Mouse (Mus musculus): ENCODE results near the gene Gm35315.
"Not testable (repeated sequence)": the region's sequence is repeated elsewhere in the genome, so short reads cannot be mapped to it uniquely, and the experiment has no call there.

The Gm35315 gene

DNA sequence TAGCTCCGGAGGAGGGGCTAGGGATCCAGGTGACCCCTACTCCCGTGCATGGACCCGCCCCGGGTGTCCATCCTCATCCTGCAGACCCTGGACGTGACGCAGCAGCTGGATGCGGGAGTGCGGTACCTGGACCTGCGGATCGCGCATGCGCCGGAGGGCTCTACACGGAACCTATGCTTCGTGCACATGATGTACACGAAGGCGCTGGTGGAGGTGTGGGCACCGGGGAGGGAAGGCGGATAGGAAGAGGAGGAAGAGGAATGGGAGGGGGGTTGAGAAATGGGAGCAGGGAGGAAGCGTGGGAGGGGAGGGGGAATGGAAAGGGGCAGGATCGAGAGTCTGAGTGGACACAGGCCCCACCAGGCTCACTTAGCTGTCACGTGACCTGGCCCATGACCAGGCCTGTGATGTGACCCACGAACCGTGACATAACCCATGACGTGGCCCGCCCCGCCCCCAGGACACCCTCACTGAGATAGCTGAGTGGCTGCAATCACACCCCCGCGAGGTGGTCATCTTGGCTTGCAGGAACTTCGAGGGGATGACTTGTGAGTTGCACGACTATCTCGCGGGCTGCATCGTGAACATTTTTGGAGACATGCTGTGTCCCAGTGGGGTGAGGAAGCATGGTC, 7.6 kb upstream of the Gm35315 start:
- DNase-seq (ENCODE audit: low read depth, low spot score): peak; percentile 36

DNA sequence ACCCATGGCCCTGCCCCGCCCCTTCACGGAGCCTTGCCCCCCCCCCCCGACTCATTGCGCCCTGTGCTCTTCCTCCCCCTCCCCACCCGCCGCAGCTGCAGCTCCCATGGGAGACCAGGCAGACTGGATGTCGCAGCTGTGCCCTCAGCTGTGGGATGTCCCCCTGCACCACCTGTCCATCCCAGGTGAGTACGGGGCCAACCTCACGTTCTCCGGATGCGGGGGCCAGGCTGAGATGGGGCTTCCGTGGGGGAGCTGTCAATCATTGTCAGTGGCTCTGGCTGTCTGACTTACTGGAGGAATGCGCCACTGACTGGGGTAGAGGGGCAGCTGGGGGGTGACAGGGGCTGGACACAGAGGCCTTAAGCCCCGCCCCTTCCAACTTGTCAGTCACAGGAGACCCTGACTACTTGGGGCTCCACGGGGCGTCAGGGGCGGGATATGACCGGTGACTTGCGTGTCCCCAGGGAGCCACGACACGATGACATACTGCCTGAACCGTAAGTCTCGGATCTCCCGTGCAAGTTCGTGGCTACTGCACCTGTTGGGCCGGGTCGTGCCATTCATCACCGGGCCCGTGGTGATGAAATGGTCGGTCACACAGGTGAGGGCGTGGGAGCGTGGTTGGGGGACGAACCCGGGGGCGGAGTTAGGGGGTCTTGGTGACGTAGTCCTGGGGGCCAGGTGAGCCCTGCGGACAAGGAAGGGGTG, 6.9 kb upstream of the Gm35315 start:
- no peak for DNase-seq (ENCODE audit: low read depth, low spot score)

DNA sequence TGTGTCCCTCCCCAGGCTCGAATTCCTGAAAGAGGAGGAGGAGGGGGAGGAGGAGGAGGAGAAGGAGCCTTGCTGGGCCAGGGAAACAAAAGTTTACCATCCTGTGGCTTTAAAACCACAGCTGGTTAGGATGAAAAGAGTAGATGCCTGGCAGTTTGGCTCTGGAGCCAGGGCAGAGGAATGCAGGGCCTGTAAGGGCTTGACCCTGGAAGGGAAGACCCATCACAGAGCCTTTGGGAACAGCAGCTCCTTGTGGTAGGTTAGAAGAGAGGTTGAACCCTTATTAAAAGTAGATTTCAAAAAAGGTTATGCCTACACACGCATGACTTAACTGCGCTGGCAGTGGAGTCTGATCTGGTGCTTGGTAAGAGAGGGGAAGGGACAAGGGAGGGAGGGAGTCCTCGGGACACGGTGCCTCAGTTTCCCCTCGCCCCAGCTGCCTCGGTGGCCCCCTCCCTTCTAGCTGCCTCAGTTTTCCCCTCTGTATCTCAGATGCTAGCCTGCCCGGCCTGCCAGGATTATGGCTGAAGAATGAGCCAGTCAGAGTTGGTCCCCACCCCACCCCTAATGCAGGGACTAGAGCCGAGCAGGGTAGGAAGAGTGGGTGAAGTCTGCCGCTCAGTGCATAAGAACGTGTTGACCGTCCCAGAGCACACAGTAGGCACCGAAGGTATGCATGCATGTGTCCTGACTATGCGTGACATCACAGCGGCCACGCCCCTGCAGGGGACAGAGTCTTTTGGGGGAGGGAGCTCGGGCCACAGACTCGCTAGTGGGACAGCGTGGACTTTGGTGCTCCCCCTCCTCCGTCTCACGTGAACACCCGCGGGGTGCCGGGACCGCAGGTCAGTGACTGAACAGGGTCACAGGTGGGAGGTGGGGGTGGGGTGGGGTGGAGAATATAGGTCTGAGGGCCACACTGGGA, 5.7 kb upstream of the Gm35315 start, which contains the start of gene Plcxd1:
Gene Plcxd1, plus strand, starts transcription at position 314 of the 925 bp plus-strand sequence.
- DNase-seq (ENCODE audit: low read depth, low spot score): peak; percentile 44

DNA sequence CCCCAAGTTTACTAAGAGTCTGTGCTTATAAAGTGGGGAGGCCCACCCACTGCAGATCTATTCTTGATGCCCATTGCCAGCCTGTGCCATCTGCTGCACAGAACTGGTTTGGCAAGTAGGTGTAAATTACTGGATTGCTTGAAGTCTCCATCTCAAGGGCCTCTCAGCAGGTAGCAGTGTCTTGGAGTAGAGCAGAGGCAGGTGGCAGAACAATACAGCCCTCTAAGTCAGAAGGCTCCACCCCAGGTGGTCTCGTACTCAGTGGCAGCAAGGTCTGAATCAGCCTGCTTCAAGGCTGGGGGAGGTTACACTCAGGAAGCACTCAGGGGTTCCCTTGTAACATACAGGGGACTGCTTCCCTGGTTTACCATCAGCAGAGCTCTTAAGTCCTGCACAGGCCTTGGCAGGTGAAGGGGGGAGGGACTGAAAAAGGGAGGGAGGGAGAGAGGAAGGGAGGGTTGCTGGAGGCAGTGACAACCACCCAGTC, 4.8 kb upstream of the Gm35315 start:
- no peak for DNase-seq (ENCODE audit: low read depth, low spot score)

DNA sequence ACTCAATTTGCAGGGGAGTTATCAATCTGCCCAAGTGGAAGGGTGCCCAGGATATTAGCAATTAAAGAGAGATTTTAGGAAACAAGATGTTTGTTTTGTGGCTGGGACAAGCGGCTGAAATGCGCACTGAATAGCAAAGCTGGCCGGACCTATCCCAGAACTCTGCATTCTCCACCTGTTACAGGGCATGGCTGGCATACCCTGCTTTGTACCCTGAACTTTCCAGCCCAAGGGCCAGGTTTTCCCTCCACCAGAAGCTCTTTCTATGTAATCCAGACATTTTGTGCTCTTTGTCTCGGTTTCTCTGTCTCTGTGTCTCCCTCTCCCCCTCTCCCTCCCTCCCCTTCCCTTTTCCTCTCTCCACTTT, 610 bp upstream of the Gm35315 start:
- DNase-seq (ENCODE audit: low read depth, low spot score): no peak

DNA sequence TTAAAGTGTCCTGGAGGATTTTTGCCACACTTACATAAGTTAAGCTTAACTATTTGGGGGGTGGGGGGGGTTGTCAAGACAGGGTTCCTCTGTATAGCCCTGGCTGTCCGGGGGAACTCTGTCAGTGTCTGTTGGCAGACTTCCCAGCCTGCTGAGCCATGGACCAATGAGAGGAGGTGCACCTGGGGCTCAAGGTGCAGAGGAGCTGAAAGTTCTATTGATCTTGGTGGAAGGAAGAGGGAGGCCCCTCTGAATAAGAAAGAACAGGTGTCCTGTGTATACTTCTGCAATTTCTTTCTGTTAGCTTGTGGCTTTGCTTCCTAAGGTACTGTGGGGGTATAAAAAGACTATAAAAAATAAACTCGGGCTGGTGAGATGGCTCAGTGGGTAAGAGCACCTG, 2.7 kb downstream of the Gm35315 start:
- DNase-seq (ENCODE audit: low read depth, low spot score): no peak

DNA sequence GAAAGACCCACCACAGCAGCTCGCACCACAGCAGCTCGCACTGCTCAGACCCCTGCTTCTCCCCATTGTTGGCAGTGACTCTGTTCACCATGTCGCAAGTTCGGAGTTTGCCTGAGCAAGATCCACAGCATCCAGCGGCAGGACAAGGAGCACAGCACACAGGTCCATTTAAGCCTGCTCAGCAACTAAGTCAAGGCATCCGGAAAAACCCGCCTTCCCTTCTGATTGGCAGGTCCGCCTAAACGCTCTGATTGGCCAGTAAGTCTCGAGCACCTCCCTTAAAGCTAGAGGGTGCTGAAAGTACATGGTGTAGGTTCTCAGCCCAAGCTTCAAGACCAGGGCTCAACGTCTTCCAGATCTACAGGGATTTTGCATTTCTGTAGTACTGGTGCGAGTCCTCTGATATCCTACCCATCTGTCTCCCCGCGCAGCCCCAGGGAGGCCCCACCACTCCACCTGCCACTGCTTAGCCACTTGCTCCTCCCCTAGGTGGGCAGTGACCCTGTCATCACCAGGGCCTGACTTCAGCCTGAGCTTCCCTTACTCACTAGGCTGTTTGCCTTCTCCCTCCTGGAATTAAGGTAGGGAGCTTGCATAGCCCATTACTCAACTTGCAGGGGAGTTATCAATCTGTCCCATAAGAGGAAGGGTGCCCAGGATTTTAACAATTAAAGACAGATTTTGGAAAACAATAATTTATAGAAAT, 7.9 kb downstream of the Gm35315 start:
- DNase-seq (ENCODE audit: low read depth, low spot score): no peak

DNA sequence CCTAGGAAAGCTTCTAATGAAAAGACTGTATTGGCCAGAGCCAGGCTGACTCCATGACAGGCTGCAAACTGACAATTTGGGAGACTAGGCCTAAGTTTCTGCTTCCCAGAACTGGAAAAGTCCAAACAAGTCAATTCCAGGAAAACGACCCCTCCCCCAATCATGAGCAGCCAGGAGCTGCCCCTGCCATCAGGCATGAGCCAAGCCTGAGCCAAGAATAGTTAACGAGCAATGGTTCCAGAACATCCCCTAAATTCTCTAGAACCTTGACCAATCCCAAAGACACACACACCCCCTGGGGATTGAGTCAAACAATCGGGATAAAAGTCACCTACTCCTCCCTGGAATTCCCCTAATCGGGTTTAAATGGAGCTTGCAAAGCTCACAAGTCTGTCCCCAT, 11.3 kb downstream of the Gm35315 start:
- DNase-seq (ENCODE audit: low read depth, low spot score): no peak

DNA sequence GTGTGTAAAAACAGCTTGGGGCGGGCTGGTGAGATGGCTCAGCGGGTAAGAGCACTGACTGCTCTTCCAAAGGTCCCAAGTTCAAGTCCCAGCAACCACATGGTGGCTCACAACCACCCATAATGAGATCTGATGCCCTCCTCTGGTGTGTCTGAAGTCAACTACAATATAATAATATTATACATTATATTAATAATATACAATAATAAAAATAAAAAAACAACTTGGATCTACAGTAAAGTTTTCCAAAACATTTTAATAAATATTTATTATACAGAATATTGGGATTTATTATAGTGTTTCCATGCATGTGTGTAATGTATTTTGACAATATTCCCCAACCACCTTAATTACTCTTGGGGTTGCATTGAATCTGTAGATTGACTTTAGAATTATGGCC, 21.8 kb downstream of the Gm35315 start, which contains the start of gene Gm17655:
Gene Gm17655, minus strand, starts transcription at position 101 of the 400 bp plus-strand sequence.
- not testable (repeated sequence) for DNase-seq (ENCODE audit: low read depth, low spot score)

DNA sequence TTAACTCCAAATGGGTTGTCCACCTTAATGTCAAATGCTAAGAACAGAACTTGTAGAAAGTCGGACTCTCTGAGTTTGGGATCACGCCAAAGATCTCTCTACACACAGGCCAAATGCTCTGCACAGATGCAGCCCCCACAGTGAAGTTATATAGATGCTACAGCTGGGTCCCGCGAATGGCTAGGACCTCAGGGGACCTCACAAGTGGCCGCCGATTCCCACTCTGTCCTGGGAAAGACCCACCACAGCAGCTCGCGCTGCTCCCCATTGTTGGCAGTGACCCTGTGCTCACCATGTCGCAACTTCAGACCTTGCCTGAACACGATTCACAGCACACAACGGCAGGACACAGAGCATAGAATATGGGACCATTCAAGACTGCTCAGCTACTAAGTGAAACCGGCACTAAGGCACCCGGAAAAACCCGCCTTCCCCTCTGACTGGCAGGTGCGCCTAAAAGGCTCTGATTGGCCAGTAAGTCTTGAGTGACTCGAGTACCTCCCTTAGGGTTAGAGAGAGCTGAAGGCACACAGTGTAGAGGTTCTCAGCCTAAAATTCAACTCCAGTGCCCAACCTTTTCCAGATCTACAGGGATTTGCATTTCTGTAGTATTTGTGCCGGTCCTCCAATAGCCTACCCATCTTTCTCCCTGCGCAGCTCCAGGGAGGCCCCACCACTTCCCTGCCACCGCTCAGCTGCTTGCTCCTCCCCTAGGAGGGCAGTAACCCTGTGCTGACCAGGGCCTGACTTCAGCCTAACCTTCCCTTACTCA, 36.4 kb downstream of the Gm35315 start:
- DNase-seq (ENCODE audit: low read depth, low spot score): peak; percentile 69
